Mouse (Mus musculus): ENCODE measurements around the gene Rab3ip.

Rab3ip gene

GRCm38 (mm10) chr10:116933794-116934193 lies 16.8 kb downstream of the Rab3ip start:
- Histone ChIP-seq H3K9me3 (ENCODE audit: low read length) (no peaks in the 10 kb centered on the region), H3K4me1 (replicated peaks; ENCODE audit: low read depth, low read length) (peaks cover 64% of the 10 kb centered on the region), H3K4me3 (replicated peaks; ENCODE audit: low read length) (no peak overlapping the region), H3K36me3 (ENCODE audit: insufficient read depth, low read length) (peaks cover 63% of the 10 kb centered on the region), H3K27me3 (ENCODE audit: insufficient read depth, low read length) (peaks cover 3% of the 10 kb centered on the region)
- TF ChIP-seq CTCF (conservative IDR thresholded peaks at IDR 0.05; ENCODE audit: low read length) = no peak

GRCm38 (mm10) chr10:116932418-116932817 lies 18.2 kb downstream of the Rab3ip start:
- H3K9me3 ChIP-seq (ENCODE audit: low read length) = no peaks in the 10 kb centered on the region
- no peak for TF ChIP-seq POU5F1 (IDR thresholded peaks at IDR 0.05; ENCODE audit: borderline replicate concordance, low read length)
- no peak for TF ChIP-seq CTCF (conservative IDR thresholded peaks at IDR 0.05; ENCODE audit: low read length)
- no peak for TF ChIP-seq NANOG (IDR thresholded peaks at IDR 0.05; ENCODE audit: borderline replicate concordance, low read length)
- H3K4me1 ChIP-seq (replicated peaks; ENCODE audit: low read depth, low read length) = peaks cover 61% of the 10 kb centered on the region
- H3K36me3 ChIP-seq (ENCODE audit: insufficient read depth, low read length) = peaks cover 60% of the 10 kb centered on the region
- peaks cover 2% of the 10 kb centered on the region for H3K27me3 ChIP-seq (ENCODE audit: insufficient read depth, low read length)
- no peak overlapping the region for H3K4me3 ChIP-seq (replicated peaks; ENCODE audit: low read length)

- no peak for TF ChIP-seq POU5F1 (IDR thresholded peaks at IDR 0.05; ENCODE audit: borderline replicate concordance, low read length)
- no peak for TF ChIP-seq CTCF (conservative IDR thresholded peaks at IDR 0.05; ENCODE audit: low read length)
- no peak for TF ChIP-seq NANOG (IDR thresholded peaks at IDR 0.05; ENCODE audit: borderline replicate concordance, low read length)
- H3K36me3 ChIP-seq (ENCODE audit: insufficient read depth, low read length) = peaks cover 60% of the 10 kb centered on the region
- H3K9me3 ChIP-seq (ENCODE audit: low read length) = no peaks in the 10 kb centered on the region
- peaks cover 56% of the 10 kb centered on the region for H3K4me1 ChIP-seq (replicated peaks; ENCODE audit: low read depth, low read length)
- H3K4me3 ChIP-seq (replicated peaks; ENCODE audit: low read length) = peak overlapping the region; percentile 57
- no peaks in the 10 kb centered on the region for H3K27me3 ChIP-seq (ENCODE audit: insufficient read depth, low read length)
These were observed 18.9 kb downstream of the Rab3ip start for GRCm38 (mm10) chr10:116931497-116932179.

- TF ChIP-seq CTCF (conservative IDR thresholded peaks at IDR 0.05; ENCODE audit: low read length) = no peak
- no peak for TF ChIP-seq NANOG (IDR thresholded peaks at IDR 0.05; ENCODE audit: borderline replicate concordance, low read length)
- TF ChIP-seq POU5F1 (IDR thresholded peaks at IDR 0.05; ENCODE audit: borderline replicate concordance, low read length) = no peak
- Histone ChIP-seq H3K36me3 (ENCODE audit: insufficient read depth, low read length) (peaks cover 61% of the 10 kb centered on the region), H3K9me3 (ENCODE audit: low read length) (no peaks in the 10 kb centered on the region), H3K4me3 (replicated peaks; ENCODE audit: low read length) (peak overlapping the region; percentile 57), H3K4me1 (replicated peaks; ENCODE audit: low read depth, low read length) (peaks cover 56% of the 10 kb centered on the region), H3K27me3 (ENCODE audit: insufficient read depth, low read length) (peaks cover under 1% of the 10 kb centered on the region; the same call in 1 of the 2 replicates)
These were observed 19.6 kb downstream of the Rab3ip start for GRCm38 (mm10) chr10:116930936-116931335.

GRCm38 (mm10) chr10:116930506-116930905 lies 20.1 kb downstream of the Rab3ip start:
- TF ChIP-seq NANOG (IDR thresholded peaks at IDR 0.05; ENCODE audit: borderline replicate concordance, low read length) (no peak), CTCF (conservative IDR thresholded peaks at IDR 0.05; ENCODE audit: low read length) (no peak), POU5F1 (IDR thresholded peaks at IDR 0.05; ENCODE audit: borderline replicate concordance, low read length) (no peak)
- Histone ChIP-seq H3K9me3 (ENCODE audit: low read length) (no peaks in the 10 kb centered on the region), H3K36me3 (ENCODE audit: insufficient read depth, low read length) (peaks cover 66% of the 10 kb centered on the region), H3K4me1 (replicated peaks; ENCODE audit: low read depth, low read length) (peaks cover 54% of the 10 kb centered on the region), H3K4me3 (replicated peaks; ENCODE audit: low read length) (no peak overlapping the region), H3K27me3 (ENCODE audit: insufficient read depth, low read length) (peaks cover 5% of the 10 kb centered on the region; the same call in 1 of the 2 replicates)

GRCm38 (mm10) chr10:116928826-116929225 lies 21.7 kb downstream of the Rab3ip start:
- Histone ChIP-seq H3K36me3 (ENCODE audit: insufficient read depth, low read length) (peaks cover 78% of the 10 kb centered on the region), H3K4me1 (replicated peaks; ENCODE audit: low read depth, low read length) (peaks cover 44% of the 10 kb centered on the region), H3K27me3 (ENCODE audit: insufficient read depth, low read length) (peaks cover 12% of the 10 kb centered on the region; the same call in 1 of the 2 replicates), H3K4me3 (replicated peaks; ENCODE audit: low read length) (no peak overlapping the region), H3K9me3 (ENCODE audit: low read length) (no peaks in the 10 kb centered on the region)
- TF ChIP-seq POU5F1 (IDR thresholded peaks at IDR 0.05; ENCODE audit: borderline replicate concordance, low read length) (no peak), CTCF (conservative IDR thresholded peaks at IDR 0.05; ENCODE audit: low read length) (no peak), NANOG (IDR thresholded peaks at IDR 0.05; ENCODE audit: borderline replicate concordance, low read length) (no peak)

- Histone ChIP-seq H3K9me3 (ENCODE audit: low read length) (no peaks in the 10 kb centered on the region), H3K4me1 (replicated peaks; ENCODE audit: low read depth, low read length) (peaks cover 43% of the 10 kb centered on the region), H3K4me3 (replicated peaks; ENCODE audit: low read length) (no peak overlapping the region), H3K36me3 (ENCODE audit: insufficient read depth, low read length) (peaks cover 74% of the 10 kb centered on the region), H3K27me3 (ENCODE audit: insufficient read depth, low read length) (peaks cover 12% of the 10 kb centered on the region; the same call in 1 of the 2 replicates)
- TF ChIP-seq NANOG (IDR thresholded peaks at IDR 0.05; ENCODE audit: borderline replicate concordance, low read length) = no peak
- TF ChIP-seq CTCF (conservative IDR thresholded peaks at IDR 0.05; ENCODE audit: low read length) = no peak
- no peak for TF ChIP-seq POU5F1 (IDR thresholded peaks at IDR 0.05; ENCODE audit: borderline replicate concordance, low read length)
These were observed 24.0 kb downstream of the Rab3ip start for GRCm38 (mm10) chr10:116926428-116927113.

- TF ChIP-seq NANOG (IDR thresholded peaks at IDR 0.05; ENCODE audit: borderline replicate concordance, low read length) = no peak
- TF ChIP-seq POU5F1 (IDR thresholded peaks at IDR 0.05; ENCODE audit: borderline replicate concordance, low read length) = no peak
- no peak for TF ChIP-seq CTCF (conservative IDR thresholded peaks at IDR 0.05; ENCODE audit: low read length)
- no peaks in the 10 kb centered on the region for H3K9me3 ChIP-seq (ENCODE audit: low read length)
- H3K4me3 ChIP-seq (replicated peaks; ENCODE audit: low read length) = 0 out of 2 replicates have a peak overlapping the region, but pooled peaks have one; percentile 11
- H3K4me1 ChIP-seq (replicated peaks; ENCODE audit: low read depth, low read length) = peaks cover 47% of the 10 kb centered on the region
- peaks cover 12% of the 10 kb centered on the region; the same call in 1 of the 2 replicates for H3K27me3 ChIP-seq (ENCODE audit: insufficient read depth, low read length)
- peaks cover 70% of the 10 kb centered on the region for H3K36me3 ChIP-seq (ENCODE audit: insufficient read depth, low read length)
These were observed 26.7 kb downstream of the Rab3ip start for GRCm38 (mm10) chr10:116923651-116924495.
